Comparison of ENCODE assay signal across 25 mouse cellular contexts in the genomic region with DNA sequence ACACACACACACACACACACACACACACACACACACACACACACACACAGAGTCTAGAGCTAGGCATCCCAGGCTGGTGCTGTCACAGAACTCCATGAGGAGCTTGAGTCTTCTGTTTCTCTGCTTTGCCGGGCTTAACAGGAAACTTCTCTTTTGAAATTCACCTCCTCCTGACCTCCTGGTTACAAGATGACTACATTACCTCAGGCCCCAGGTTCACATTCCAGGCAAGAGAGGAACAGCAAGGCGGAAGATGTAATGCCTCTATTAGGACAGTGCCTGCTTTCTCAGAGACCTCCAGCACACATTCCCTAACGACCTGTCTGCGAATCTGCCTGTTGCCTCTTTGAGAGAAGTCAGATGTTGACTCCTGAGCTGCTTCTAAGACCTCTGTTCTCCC. TPM values are rescaled to one million over a fixed set of nuclear protein-coding genes. Genes with fewer than 3 reads are reported as not detected.
DNase-seq lines count a peak whose midpoint lies in the region; ATAC-seq and TF ChIP-seq lines count a peak whose summit lies in the region.
"Had no signal": no experiment of that assay in that cellular context is flagged by ENCODE, and none has a peak within 500 bp of the region (broad histone marks: within the 10 kb centered on the region; RNA-seq: fewer than 3 reads in every experiment).

A gene (plus strand): TSS at position 301 of the 400 bp plus-strand sequence.

- H3K4me2 ChIP-seq in kidney, embryonic 15.5 days = no peak within 1 kb of the TSS
- no peak within 1 kb of the TSS for H3K4me2 ChIP-seq in stomach, embryonic 16.5 days (ENCODE audit: low read depth, low read length)
- H3K4me2 ChIP-seq in stomach, postnatal 0 days (replicated peaks; ENCODE audit: low read depth) = no peak within 1 kb of the TSS
- 0 out of 2 replicates have a peak within 1 kb of the TSS, but pooled peaks have one; percentile 22 for H3K4me2 ChIP-seq in liver, embryonic 13.5 days
- H3K4me2 ChIP-seq: midbrain, embryonic 12.5 days; neural tube, embryonic 12.5 days had no signal

- H3K9me3 ChIP-seq in kidney, embryonic 15.5 days (replicated peaks) = no peaks in the 10 kb centered on the region
- no peaks in the 10 kb centered on the region for H3K9me3 ChIP-seq in stomach, embryonic 16.5 days (replicated peaks; ENCODE audit: control insufficient read depth, low read length)
- H3K9me3 ChIP-seq in stomach, postnatal 0 days (ENCODE audit: control insufficient read depth, low read length) = no peaks in the 10 kb centered on the region
- H3K9me3 ChIP-seq in liver, embryonic 13.5 days (replicated peaks) = no peaks in the 10 kb centered on the region
- H3K9me3 ChIP-seq: midbrain, embryonic 12.5 days; neural tube, embryonic 12.5 days had no signal

- no peak within 1 kb of the TSS for H3K4me3 ChIP-seq in kidney, embryonic 15.5 days (replicated peaks)
- H3K4me3 ChIP-seq in stomach, embryonic 16.5 days (replicated peaks; ENCODE audit: low read length) = no peak within 1 kb of the TSS
- no peak within 1 kb of the TSS for H3K4me3 ChIP-seq in stomach, postnatal 0 days (ENCODE audit: low read depth, low read length)
- no peak within 1 kb of the TSS for H3K4me3 ChIP-seq in liver, embryonic 13.5 days (replicated peaks)
- H3K4me3 ChIP-seq: midbrain, embryonic 12.5 days; neural tube, embryonic 12.5 days had no signal

- no peak within 1 kb of the TSS for H3K9ac ChIP-seq in kidney, embryonic 15.5 days
- H3K9ac ChIP-seq in stomach, embryonic 16.5 days (ENCODE audit: low read length) = peak within 1 kb of the TSS; percentile 28; the same call in 1 of the 2 replicates
- H3K9ac ChIP-seq in stomach, postnatal 0 days (ENCODE audit: low read length) = no peak within 1 kb of the TSS
- no peak within 1 kb of the TSS for H3K9ac ChIP-seq in liver, embryonic 13.5 days
- H3K9ac ChIP-seq: forebrain, postnatal 0 days; midbrain, embryonic 12.5 days; neural tube, embryonic 12.5 days had no signal

- no peak for ATAC-seq in kidney, embryonic 15.5 days (replicated peaks; ENCODE audit: low FRiP score)
- no peak for ATAC-seq in stomach, embryonic 16.5 days (ENCODE audit: insufficient read depth, low FRiP score)
- no peak for ATAC-seq in stomach, postnatal 0 days (ENCODE audit: low FRiP score, low TSS enrichment)
- ATAC-seq in liver, embryonic 13.5 days (ENCODE audit: low read depth) = no peak
- ATAC-seq: activated CD4-positive, CD25-positive, alpha-beta regulatory T cell, adult 4 months; forebrain, postnatal 0 days; hindbrain, postnatal 0 days had no signal

- no peak for DNase-seq in kidney, adult 18-20 months
- no peak for DNase-seq in stomach, postnatal 0 days (ENCODE audit: low spot score)
- no peak for DNase-seq in liver, embryonic 13.5 days
- DNase-seq in yolk sac, embryonic 10.5 days (ENCODE audit: low spot score) = peak; percentile 24
- no peak for DNase-seq in embryo, embryonic 10 days (ENCODE audit: low spot score)
- DNase-seq in layer of hippocampus, adult 9-11 months = no peak
- DNase-seq: adrenal gland, postnatal 10 days; cerebellum, postnatal 14 days; embryo, embryonic 11 days; forebrain, postnatal 0 days; heart, adult 18-20 months; heart, postnatal 4 days; kidney, adult 11 months; left cerebral cortex, postnatal 4 days; thymus, postnatal 36 days had no signal

- H3K4me1 ChIP-seq in kidney, embryonic 15.5 days = peaks cover 9% of the 10 kb centered on the region; the same call in 1 of the 2 replicates
- H3K4me1 ChIP-seq in stomach, embryonic 16.5 days (ENCODE audit: control insufficient read depth, insufficient read depth, low read length) = peaks cover 7% of the 10 kb centered on the region
- no peaks in the 10 kb centered on the region for H3K4me1 ChIP-seq in stomach, postnatal 0 days (replicated peaks; ENCODE audit: control insufficient read depth, insufficient read depth)
- H3K4me1 ChIP-seq in liver, embryonic 13.5 days (replicated peaks) = peaks cover 20% of the 10 kb centered on the region
- H3K4me1 ChIP-seq: neural tube, embryonic 12.5 days had no signal

- peaks cover 12% of the 10 kb centered on the region; the same call in 1 of the 2 replicates for H3K27me3 ChIP-seq in kidney, embryonic 15.5 days
- H3K27me3 ChIP-seq in stomach, embryonic 16.5 days (ENCODE audit: control insufficient read depth, insufficient read depth, low read length) = no peaks in the 10 kb centered on the region
- H3K27me3 ChIP-seq in stomach, postnatal 0 days (ENCODE audit: control insufficient read depth, insufficient read depth, low read length) = no peaks in the 10 kb centered on the region
- H3K27me3 ChIP-seq in liver, embryonic 13.5 days = peaks cover 18% of the 10 kb centered on the region

- TF ChIP-seq CTCF in stomach, postnatal 0 days (IDR thresholded peaks at IDR 0.05; ENCODE audit: low read depth) = no peak

- no peaks in the 10 kb centered on the region for H3K36me3 ChIP-seq in kidney, embryonic 15.5 days
- no peaks in the 10 kb centered on the region for H3K36me3 ChIP-seq in stomach, embryonic 16.5 days (ENCODE audit: control insufficient read depth, insufficient read depth, low read length)
- H3K36me3 ChIP-seq in stomach, postnatal 0 days (ENCODE audit: control insufficient read depth, insufficient read depth, low read length) = no peaks in the 10 kb centered on the region
- no peaks in the 10 kb centered on the region for H3K36me3 ChIP-seq in liver, embryonic 13.5 days
- H3K36me3 ChIP-seq: midbrain, embryonic 12.5 days; neural tube, embryonic 12.5 days had no signal

- TF ChIP-seq EP300 in stomach, postnatal 0 days (optimal IDR thresholded peaks at IDR 0.05) = no peak

- peak within 1 kb of the TSS; percentile 54 for H3K27ac ChIP-seq in kidney, embryonic 15.5 days
- H3K27ac ChIP-seq in stomach, embryonic 16.5 days (ENCODE audit: low read length) = no peak within 1 kb of the TSS
- no peak within 1 kb of the TSS for H3K27ac ChIP-seq in stomach, postnatal 0 days (replicated peaks)
- peak within 1 kb of the TSS; percentile 24; the same call in 1 of the 2 replicates for H3K27ac ChIP-seq in liver, embryonic 13.5 days
- H3K27ac ChIP-seq: hindbrain, postnatal 0 days; midbrain, embryonic 12.5 days; neural tube, embryonic 12.5 days had no signal

- WGBS in kidney, embryonic 15.5 days = 24% methylated on average over 4 of the region's 4 CpGs
- WGBS in stomach, embryonic 16.5 days = 32% methylated on average over 4 of the region's 4 CpGs
- 31% methylated on average over 4 of the region's 4 CpGs for WGBS in stomach, postnatal 0 days
- 36% methylated on average over 4 of the region's 4 CpGs for WGBS in liver, embryonic 13.5 days (ENCODE audit: insufficient replicate concordance)

RNA-seq across cellular contexts. Expression of the gene that starts here (rescaled TPM):
- polyA plus RNA-seq in kidney, embryonic 15.5 days (2015; fragmentation: Nextera tagmentation; extraction: Ambion mirVana) = not detected in 2 replicates
- not detected in 2 replicates for polyA plus RNA-seq in stomach, embryonic 16.5 days (2015; fragmentation: Nextera tagmentation; extraction: Ambion mirVana)
- not detected in 2 replicates for polyA plus RNA-seq in stomach, postnatal 0 days (2015; fragmentation: Nextera tagmentation; extraction: Ambion mirVana)
- not detected in 2 replicates for polyA plus RNA-seq in liver, embryonic 13.5 days (2015; fragmentation: Nextera tagmentation; extraction: Ambion mirVana)
- polyA plus RNA-seq: activated CD4-positive, CD25-positive, alpha-beta regulatory T cell, adult 4 months; brain, embryonic 14.5 days; embryonic facial prominence, embryonic 14.5 days; forebrain, postnatal 0 days; heart, embryonic 14.5 days; hindbrain, postnatal 0 days; liver, adult 2 months; midbrain, embryonic 12.5 days; neural tube, embryonic 12.5 days had no signal

Comparison
In these comparisons a context has a peak if more than half of its experiments do, and no peak if none do; other contexts are left out.
1. H3K27ac ChIP-seq: peak in kidney, embryonic 15.5 days (single experiment) and liver, embryonic 13.5 days (single experiment); none in stomach, embryonic 16.5 days (single experiment) and stomach, postnatal 0 days (single experiment).